Mouse (Mus musculus) thymus, adult 2 months (tissue): Measurements from ENCODE around the gene Sirpa.

ENCODE experiments used
- CTCF ChIP-seq: fragments of 200-500 bp; IDR thresholded peaks from 2 replicates; pipeline ENCODE4 v1.5.1; 2012; ENCODE audit warnings: mild to moderate bottlenecking, control low read depth, low read length, moderate library complexity, borderline replicate concordance; ENCODE audit not compliant: control insufficient read depth, poor library complexity, insufficient read depth; ENCODE audit errors: extremely low read depth
- POLR2A ChIP-seq: fragments of 200-500 bp; IDR thresholded peaks from 2 replicates; pipeline ENCODE4 v1.6.1; 2012; ENCODE audit warnings: mild to moderate bottlenecking, low read length, control low read depth, moderate library complexity; ENCODE audit not compliant: control insufficient read depth, poor library complexity, insufficient read depth; ENCODE audit errors: extremely low read depth

DNA sequence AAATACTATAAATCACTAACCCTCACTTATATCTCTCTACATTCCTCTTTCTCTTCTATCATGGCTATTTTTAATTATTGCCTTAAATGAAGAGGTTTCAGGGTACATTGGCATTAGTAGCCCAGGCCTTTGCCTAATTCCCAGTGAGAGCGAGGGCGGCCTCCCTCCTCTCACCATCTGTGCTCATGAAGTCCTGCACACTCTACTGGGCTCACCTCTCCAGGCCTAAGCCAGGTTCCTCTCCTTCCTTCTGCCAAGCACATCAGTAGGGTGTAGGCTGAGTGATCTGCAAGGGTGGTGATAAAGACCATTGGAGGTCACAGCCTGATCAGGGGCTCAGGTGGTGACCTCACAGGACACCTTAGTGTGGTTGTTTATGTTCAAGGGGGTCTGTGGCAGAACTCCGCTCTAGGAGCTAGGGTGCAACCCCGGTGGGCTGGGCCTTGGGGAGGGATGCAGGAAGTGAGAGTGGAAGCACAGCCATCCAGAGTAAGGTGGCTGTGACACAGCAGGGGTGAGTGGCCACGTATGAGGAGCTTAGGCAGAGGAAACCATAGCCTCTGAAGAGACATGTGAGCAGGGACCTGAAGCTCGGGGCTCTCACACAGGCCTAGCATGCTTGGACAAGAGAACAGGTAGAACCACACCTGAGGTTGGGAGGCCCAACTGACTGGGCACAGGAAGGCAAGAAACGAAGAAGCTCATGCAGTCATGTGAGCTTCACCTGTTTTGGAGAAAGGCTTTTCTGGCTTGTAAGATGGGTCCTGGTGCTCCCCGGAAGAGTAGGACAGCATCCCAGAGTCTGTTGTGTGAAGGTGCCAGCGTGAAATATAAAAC is 29.2 kb downstream of the Sirpa start:
- TF ChIP-seq POLR2A (no peak), CTCF (no peak)
